Mouse (Mus musculus) retina, embryonic 14.5 days (tissue): ENCODE measurements at regions not wholly inside any gene's neighbourhood (a gene's known extent, or its start where the extent isn't known, plus 50 kb on each side); places are given as distances from the start of the nearest gene placed in this dataset.

Experiments used
- DNase-seq: peaks from one replicate; pipeline ENCODE4 v3.0.0-alpha.2; 2015; ENCODE audit warnings: low spot score

DNA sequence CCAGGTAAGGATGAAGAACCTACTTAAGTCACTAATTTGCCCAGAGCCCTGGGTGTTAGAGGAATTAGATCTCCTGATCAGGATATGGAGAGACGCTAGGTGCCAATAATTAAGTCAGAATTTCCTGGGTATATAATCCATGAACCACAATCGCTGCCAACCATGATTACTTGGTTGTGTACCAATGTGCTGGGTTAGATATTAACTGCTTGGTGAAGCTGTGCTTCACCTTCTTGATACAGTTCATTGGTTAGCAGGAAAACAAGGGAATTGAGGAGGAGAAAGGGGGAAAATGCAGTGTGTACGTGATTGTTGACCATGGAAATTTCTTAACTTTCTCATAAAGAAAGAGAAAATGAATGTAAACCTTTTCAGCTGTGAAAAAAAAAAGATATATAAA, 961.7 kb upstream of the Slc39a10 start:
- DNase-seq = no peak

GRCm38 (mm10) chr1:47853911-47854310, 961.3 kb upstream of the Slc39a10 start:
- no peak for DNase-seq

GRCm38 (mm10) chr1:47840811-47841210, 948.2 kb upstream of the Slc39a10 start:
- DNase-seq = no peak

- DNase-seq = no peak
These were observed 941.4 kb upstream of the Slc39a10 start for GRCm38 (mm10) chr1:47834072-47834471.

GRCm38 (mm10) chr1:47827206-47827605, 934.6 kb upstream of the Slc39a10 start:
- no peak for DNase-seq

- peak; percentile 70 for DNase-seq
These were observed 916.9 kb upstream of the Slc39a10 start for GRCm38 (mm10) chr1:47809508-47809907.

DNA sequence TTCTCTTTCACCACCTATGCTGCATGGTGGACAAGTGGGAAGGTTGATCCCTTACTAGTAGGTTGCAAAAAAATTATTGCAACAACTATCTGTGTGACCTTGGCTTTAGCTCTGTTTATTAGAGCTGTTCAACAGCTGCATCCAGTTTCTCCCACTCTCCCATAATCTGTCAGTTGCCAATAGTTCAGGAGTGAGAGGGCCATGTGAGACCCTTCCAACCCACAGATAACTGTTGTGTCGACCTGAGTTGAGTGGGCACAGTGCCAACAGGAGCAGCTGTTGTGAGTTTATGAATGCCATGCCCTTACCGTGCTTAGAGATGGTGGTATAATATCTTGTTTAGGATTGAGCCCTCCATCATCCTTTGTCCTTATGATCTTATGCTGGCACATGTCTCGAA, 902.1 kb upstream of the Slc39a10 start:
- DNase-seq = no peak
